Mouse (Mus musculus): ENCODE measurements at regions not wholly inside any gene's neighbourhood (a gene's known extent, or its start where the extent isn't known, plus 50 kb on each side); places are given as distances from the start of the nearest gene placed in this dataset.

DNA sequence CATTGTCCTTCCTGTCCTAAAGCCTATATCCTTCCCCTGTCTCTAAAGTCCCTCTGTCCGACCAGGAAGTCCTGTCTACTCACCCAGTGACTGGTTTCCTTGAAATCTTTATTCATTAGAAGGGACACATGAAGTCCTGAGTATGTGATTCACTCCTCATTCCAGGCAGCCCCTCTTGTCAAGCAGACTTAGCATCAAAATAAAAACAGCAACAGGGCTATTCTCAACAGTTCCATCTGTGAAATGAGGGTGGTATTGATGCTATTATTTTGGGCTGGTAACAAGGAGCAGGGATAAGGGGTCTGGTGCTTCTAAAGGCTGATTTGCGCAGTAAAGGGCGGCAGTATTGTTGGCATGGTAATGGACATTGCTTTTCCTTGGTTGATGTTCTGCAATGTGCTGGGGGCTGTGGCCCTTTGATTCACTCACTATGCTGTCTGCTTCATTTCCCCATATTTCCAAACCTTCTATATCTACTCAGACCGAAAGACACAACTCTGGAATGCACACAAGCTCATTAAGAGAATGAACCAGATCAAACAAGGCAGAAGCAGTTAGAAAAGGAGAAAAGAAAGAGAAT lies 2955.6 kb upstream of the Lrrc6 start:
- no peak for TF ChIP-seq CTCF (IDR thresholded peaks at IDR 0.05; ENCODE audit: low read depth)
- no peak for TF ChIP-seq EP300 (IDR thresholded peaks at IDR 0.05; ENCODE audit: low read depth)
